Mouse (Mus musculus) midbrain, postnatal 0 days (tissue): ENCODE measurements around the gene Rnls. TPM values are rescaled to one million over a fixed set of nuclear protein-coding genes. Genes with fewer than 3 reads are reported as not detected.

Source experiments
- ATAC-seq: fragments of 200-750 bp; cut with Nextera tagmentation; 2 replicates; pipeline ENCODE4 v1.8.0; 2017; ENCODE audit warnings: moderate number of reproducible peaks, mild to moderate bottlenecking, moderate TSS enrichment, moderate library complexity; ENCODE audit not compliant: low FRiP score
- DNase-seq: peaks from one replicate; pipeline ENCODE4 v3.0.0-alpha.2; 2015; ENCODE audit warnings: low spot score
- H3K27ac ChIP-seq: fragments of 300-500 bp; sonication (generic); 2 replicates; pipeline ENCODE4 v1.5.1; 2014; ENCODE audit warnings: low read depth, mild to moderate bottlenecking, low read length, mixed read lengths
- H3K27me3 ChIP-seq: fragments of 300-500 bp; sonication (generic); 2 replicates; pipeline ENCODE4 v1.6.1; 2014; ENCODE audit warnings: low read length, control low read depth, mixed read lengths; ENCODE audit not compliant: insufficient read depth
- H3K36me3 ChIP-seq: fragments of 300-500 bp; sonication (generic); 2 replicates; pipeline ENCODE4 v1.6.1; 2014; ENCODE audit warnings: low read length, control low read depth, mixed read lengths; ENCODE audit not compliant: insufficient read depth
- H3K4me1 ChIP-seq: fragments of 300-500 bp; sonication (generic); 2 replicates; pipeline ENCODE4 v1.6.1; 2014; ENCODE audit warnings: mild to moderate bottlenecking, control low read depth, antibody characterized with exemption, low read length, mixed read lengths; ENCODE audit not compliant: insufficient read depth
- H3K4me2 ChIP-seq: fragments of 300-500 bp; sonication (generic); 2 replicates; pipeline ENCODE4 v1.6.1; 2014; ENCODE audit warnings: low read depth, mild to moderate bottlenecking, low read length, mixed read lengths; ENCODE audit not compliant: poor library complexity, severe bottlenecking
- H3K4me3 ChIP-seq: fragments of 300-500 bp; sonication (generic); 2 replicates; pipeline ENCODE4 v1.5.1; 2014; ENCODE audit warnings: low read depth, mild to moderate bottlenecking, low read length, moderate library complexity
- H3K9ac ChIP-seq: fragments of 300-500 bp; sonication (generic); replicated peaks from 2 replicates; pipeline ENCODE4 v1.6.1; 2014; ENCODE audit warnings: mild to moderate bottlenecking, low read length, moderate library complexity, mixed read lengths; ENCODE audit not compliant: poor library complexity, severe bottlenecking
- H3K9me3 ChIP-seq: fragments of 300-500 bp; sonication (generic); 2 replicates; pipeline ENCODE4 v1.6.1; 2016; ENCODE audit warnings: low read length, control low read depth
- CTCF ChIP-seq: IDR thresholded peaks from 2 replicates; pipeline ENCODE4 v1.5.1; 2016; ENCODE audit warnings: antibody characterized with exemption, mild to moderate bottlenecking
- WGBS: fragments of 180-500 bp; shearing (Covaris S2); extraction: QIAGEN DNeasy Blood & Tissue Kit; methylation state at CpG from one replicate; pipeline ENCODE4 v1.1.7; 2014; 5-methylcytosine and 5-hydroxymethylcytosine counted together
- polyA plus RNA-seq: library from polyadenylated mRNA; unstranded; fragments of >200 nt; fragmentation: Nextera tagmentation; extraction: Ambion mirVana; gene quantifications from 2 replicates; pipeline ENCODE4 v1.2.1, GENCODE M21; 2015
- total RNA-seq: library from RNA; depleted of rRNA; stranded (reverse); fragments of >200 nt; gene quantifications from 2 replicates; pipeline ENCODE4 v1.2.3, GENCODE M21; 2014

The Rnls gene
- total and polyA plus RNA-seq, 2 experiments from 2014 or later = 3.1 to 10.7 TPM

DNA sequence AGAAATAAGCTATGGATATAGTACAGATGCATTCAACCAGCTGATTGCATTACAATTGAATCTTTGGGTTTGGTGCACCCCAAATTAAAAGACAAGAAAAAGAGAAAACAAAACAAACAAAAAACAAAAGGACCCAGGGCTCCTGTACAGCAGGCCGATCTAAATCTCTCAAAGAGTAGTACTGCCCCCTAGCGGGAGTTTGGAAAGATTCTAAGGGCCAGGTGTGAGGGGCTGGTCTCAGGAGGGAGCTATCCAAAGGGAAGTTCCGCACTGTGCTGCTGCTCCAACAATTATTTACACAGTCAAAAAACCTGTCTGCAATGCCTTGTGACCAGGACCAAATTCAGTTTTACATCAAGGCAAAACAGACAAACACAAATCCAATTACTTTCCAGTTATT lies 165.1 kb downstream of the Rnls start:
- Histone ChIP-seq H3K4me1 (peaks cover 9% of the 10 kb centered on the region), H3K9ac (no peak overlapping the region), H3K27ac (no peak overlapping the region), H3K4me2 (no peak overlapping the region), H3K9me3 (no peaks in the 10 kb centered on the region), H3K36me3 (no peaks in the 10 kb centered on the region), H3K4me3 (no peak overlapping the region), H3K27me3 (no peaks in the 10 kb centered on the region)
- peak; percentile 77 for ATAC-seq
- 3% methylated on average over 3 of the region's 3 CpGs for WGBS
- peak; percentile 93 for DNase-seq
- peak; percentile 85 for TF ChIP-seq CTCF

DNA sequence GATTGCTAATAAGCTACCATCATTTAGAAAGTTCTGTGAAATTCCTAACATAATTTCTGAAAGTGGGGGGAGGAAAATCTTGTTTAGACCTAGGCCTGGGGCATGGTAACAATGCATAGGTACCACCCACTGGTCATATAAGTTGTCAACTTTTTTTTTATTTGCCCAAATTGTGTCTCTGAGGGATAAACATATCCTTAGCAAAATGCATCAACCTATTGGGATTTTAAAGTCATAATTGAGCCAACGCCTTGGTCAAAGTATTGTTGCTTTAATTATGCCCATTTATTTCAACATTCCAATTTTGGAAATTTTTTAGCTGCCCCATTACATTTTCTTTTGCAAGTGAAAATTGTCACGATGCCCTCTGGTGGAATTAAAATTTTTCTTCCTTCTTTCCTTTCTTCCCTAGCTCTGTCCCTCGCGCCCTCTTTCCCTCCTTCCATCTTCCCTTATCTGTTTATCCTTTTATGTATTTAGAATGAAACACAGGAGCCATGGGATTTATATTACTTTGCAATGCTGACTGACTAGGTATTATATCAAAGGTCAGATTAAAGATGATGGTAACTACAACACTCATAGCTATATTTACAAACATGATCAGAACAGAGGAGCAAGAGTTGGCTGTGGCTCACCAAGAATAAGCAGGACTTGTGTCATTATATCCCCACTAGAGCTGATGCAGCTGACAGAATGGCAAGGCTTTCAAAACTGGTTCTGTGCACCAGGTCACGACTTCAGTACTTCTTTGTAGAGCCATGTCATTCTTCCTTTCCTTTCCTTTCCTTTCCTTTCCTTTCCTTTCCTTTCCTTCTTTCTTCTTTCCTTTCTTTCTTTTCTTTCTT lies 166.0 kb downstream of the Rnls start:
- no peaks in the 10 kb centered on the region for H3K27me3 ChIP-seq
- ATAC-seq (no peak), DNase-seq (peak; percentile 48)
- H3K9ac ChIP-seq = no peak overlapping the region
- WGBS = 59% methylated on average over 5 of the region's 5 CpGs
- H3K9me3 ChIP-seq = no peaks in the 10 kb centered on the region
- H3K4me2 ChIP-seq = no peak overlapping the region
- no peaks in the 10 kb centered on the region for H3K36me3 ChIP-seq
- peaks cover 9% of the 10 kb centered on the region for H3K4me1 ChIP-seq
- no peak overlapping the region for H3K4me3 ChIP-seq
- TF ChIP-seq CTCF = peak; percentile 63
- H3K27ac ChIP-seq = no peak overlapping the region

DNA sequence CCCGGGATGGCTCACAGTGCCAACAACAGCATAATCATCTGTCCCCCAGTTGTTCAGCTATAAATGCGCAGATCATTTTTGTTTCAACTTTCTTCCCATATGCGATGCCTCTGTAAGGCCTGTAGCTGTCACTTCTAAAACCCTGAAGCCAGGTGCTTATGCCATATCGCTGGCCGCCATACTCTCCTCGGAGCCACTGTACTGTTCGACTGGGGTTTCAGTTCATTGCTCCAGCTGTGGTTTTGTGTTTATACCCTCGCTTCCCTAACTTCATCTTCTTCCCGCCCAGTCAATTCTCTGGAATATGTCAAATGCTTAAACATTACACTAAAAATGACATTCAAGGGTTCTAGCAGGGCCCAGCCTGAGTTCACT lies 167.1 kb downstream of the Rnls start:
- ATAC-seq (no peak), DNase-seq (no peak)
- H3K9ac ChIP-seq = peak overlapping the region; percentile 33; the same call in 1 of the 2 replicates
- H3K4me2 ChIP-seq = no peak overlapping the region
- WGBS = 87% methylated on average over 9 of the region's 9 CpGs
- no peaks in the 10 kb centered on the region for H3K9me3 ChIP-seq
- TF ChIP-seq CTCF = no peak
- peaks cover 9% of the 10 kb centered on the region for H3K4me1 ChIP-seq
- no peak overlapping the region for H3K4me3 ChIP-seq
- H3K27ac ChIP-seq = peak overlapping the region; percentile 70
- H3K27me3 ChIP-seq = no peaks in the 10 kb centered on the region
- H3K36me3 ChIP-seq = no peaks in the 10 kb centered on the region

DNA sequence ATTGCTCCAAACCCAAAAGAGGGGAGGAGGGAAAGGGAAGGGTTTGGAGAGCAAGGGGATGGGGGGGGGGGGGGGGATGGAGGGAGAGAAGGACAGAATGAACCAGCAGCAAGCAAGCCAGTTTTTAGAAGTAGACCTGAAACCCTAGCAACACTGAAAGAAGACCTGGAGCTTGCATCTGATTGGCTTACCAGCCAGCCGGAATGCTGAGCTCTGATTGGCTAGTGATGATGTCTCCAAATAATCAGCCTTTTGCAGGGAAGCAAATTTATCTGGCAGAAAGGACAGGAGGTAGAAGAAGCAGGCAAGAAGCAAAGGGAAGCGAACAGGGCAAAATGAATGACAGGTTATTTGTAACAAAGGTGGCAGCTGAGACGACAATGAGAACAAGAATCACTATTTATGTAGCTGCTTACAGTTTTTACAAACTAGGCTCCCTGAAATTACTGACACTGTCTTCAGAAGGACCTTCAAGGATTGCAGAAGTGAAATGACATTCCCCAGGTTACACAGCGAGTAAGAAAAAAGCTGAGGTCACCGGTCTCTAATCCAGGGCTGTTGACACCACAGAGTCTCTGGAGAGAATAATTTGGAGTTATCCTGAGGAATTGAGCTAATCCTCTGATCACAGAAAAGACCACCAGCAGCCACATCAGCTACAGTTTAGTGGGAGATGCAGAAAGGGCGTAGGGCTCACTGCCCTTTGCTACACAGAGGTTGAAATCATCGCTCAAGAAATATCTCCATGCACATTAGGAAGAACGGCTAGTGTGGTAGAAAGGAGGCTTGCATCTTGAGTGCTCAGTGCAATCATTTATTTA lies 167.7 kb downstream of the Rnls start:
- peak; percentile 90 for ATAC-seq
- TF ChIP-seq CTCF = no peak
- Histone ChIP-seq H3K4me1 (peaks cover 9% of the 10 kb centered on the region), H3K4me3 (no peak overlapping the region), H3K27me3 (no peaks in the 10 kb centered on the region), H3K27ac (peak overlapping the region; percentile 70), H3K4me2 (peak overlapping the region; percentile 39), H3K9ac (peak overlapping the region; percentile 33; the same call in 1 of the 2 replicates), H3K9me3 (no peaks in the 10 kb centered on the region), H3K36me3 (no peaks in the 10 kb centered on the region)
- DNase-seq = peak; percentile 91
- 19% methylated on average over 8 of the region's 8 CpGs for WGBS

DNA sequence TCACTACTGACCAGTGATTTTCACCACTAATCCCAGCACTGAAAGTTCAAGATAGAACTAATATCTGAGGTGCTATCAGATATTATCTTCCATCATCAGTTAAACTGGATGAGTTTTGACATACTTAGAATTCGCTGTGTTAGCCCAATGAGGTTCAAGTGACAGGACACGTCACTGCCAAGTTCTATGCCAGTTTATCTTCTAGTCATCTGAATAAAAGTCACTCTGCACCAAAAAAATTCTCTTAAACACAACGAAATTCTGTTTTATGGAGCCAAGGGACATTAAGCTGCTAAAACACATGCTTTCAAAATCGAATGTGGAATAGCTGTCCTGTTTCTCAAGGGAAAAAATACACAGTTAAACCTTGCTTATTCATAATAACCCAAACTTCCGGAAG lies 168.3 kb downstream of the Rnls start:
- no peaks in the 10 kb centered on the region for H3K9me3 ChIP-seq
- H3K9ac ChIP-seq = no peak overlapping the region
- H3K36me3 ChIP-seq = no peaks in the 10 kb centered on the region
- DNase-seq (no peak), ATAC-seq (0 out of 2 replicates have a peak, but pooled peaks have one; percentile 2)
- H3K4me3 ChIP-seq = no peak overlapping the region
- peaks cover 9% of the 10 kb centered on the region for H3K4me1 ChIP-seq
- WGBS = 39% methylated on average over 5 of the region's 5 CpGs
- no peaks in the 10 kb centered on the region for H3K27me3 ChIP-seq
- TF ChIP-seq CTCF = no peak
- H3K4me2 ChIP-seq = peak overlapping the region; percentile 39
- peak overlapping the region; percentile 44; the same call in 1 of the 2 replicates for H3K27ac ChIP-seq
